Mouse (Mus musculus) macrophage (primary cell): Measurements from ENCODE around the gene Il17f. TPM values are rescaled to one million over a fixed set of nuclear protein-coding genes. Genes with fewer than 3 reads are reported as not detected.
"Not testable (repeated sequence)": the region's sequence is repeated elsewhere in the genome, so short reads cannot be mapped to it uniquely, and the experiment has no call there.

Source experiments
- H3K27ac ChIP-seq: fragments of 350-480 bp; formaldehyde crosslinking; 2 replicates; pipeline ENCODE4 v1.9.0; 2021
- H3K36me3 ChIP-seq: fragments of 350-480 bp; formaldehyde crosslinking; 2 replicates; pipeline ENCODE4 v1.9.0; 2021; ENCODE audit errors: inconsistent target
- H3K4me3 ChIP-seq: fragments of 350-480 bp; formaldehyde crosslinking; 2 replicates; pipeline ENCODE4 v1.9.0; 2021; ENCODE audit errors: inconsistent target
- H3K79me2 ChIP-seq: fragments of 350-480 bp; formaldehyde crosslinking; 2 replicates; pipeline ENCODE4 v1.9.0; 2021; ENCODE audit errors: inconsistent target
- WGBS: methylation state at CpG from one replicate; pipeline ENCODE4 v1.1.7; 2026; ENCODE audit warnings: inconsistent platforms; ENCODE audit not compliant: missing documents; 5-methylcytosine and 5-hydroxymethylcytosine counted together
- polyA plus RNA-seq: library from polyadenylated mRNA; stranded (reverse); fragments of 250-400 nt; gene quantifications from 3 replicates; pipeline ENCODE4 v1.2.4, GENCODE M21; 2018; ENCODE audit warnings: inconsistent platforms
- total RNA-seq, 78 experiments: library from RNA; depleted of rRNA; stranded (reverse); fragments of 250-400 nt; gene quantifications; 1 replicate in 9 of 78; 2 replicates in 24 of 78; 3 replicates in 43 of 78; 4 replicates in 2 of 78; pipeline ENCODE4 v1.2.4; 2018; ENCODE audit warnings: inconsistent platforms in 56 of 78

Gene Il17f
- total RNA-seq (2018; cell fraction: chromatin; rRNA removed), result not detected
- total RNA-seq (2018; cell fraction: cytosol; rRNA removed), result not detected
- total RNA-seq (2018; cell fraction: nucleus; rRNA removed), result not detected
- not detected in 3 replicates for polyA plus RNA-seq

DNA sequence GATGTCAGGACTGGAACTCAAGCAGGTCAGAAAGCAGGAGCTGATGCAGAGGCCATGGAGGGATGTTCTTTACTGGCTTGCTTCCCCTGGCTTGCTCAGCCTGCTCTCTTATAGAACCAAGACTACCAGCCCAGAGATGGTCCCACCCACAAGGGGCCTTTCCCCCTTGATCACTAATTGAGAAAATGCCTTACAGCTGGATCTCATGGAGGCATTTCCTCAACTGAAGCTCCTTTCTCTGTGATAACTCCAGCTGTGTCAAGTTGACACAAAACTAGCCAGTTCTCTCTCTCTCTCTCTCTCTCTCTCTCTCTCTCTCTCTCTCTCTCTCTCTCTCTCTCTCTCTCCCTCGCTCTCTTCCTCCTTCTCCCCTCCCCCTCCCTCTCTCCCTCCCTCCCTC is at the start of gene Il17f:
Gene Il17f, minus strand, starts transcription at position 101 of the 400 bp plus-strand sequence.
- H3K79me2 ChIP-seq, H3K27ac ChIP-seq, H3K4me3 ChIP-seq, H3K36me3 ChIP-seq: not testable (repeated sequence)
- WGBS, result no CpG with 5 or more reads among the region's 1 CpGs

DNA sequence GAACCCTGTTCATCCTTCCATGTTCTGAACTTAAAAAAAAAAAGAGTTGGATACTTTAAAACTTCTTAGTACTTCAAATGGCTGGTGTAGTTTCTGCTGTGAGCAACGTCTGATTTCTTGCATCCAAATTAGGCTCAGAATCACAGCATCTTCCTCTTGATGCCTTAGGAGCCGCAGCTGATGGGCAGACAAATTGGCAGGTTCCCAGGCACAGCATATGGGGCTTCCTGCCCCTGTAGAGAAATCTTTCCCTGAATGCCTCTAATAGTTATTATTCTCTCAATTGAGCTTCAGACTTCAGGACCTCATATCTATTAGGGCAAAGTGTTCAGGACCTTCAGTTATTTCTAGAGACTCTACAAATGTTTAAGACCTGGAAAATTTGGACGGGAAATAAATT is 49.5 kb upstream of the Il17f start:
- H3K79me2 ChIP-seq, result no peaks in the 10 kb centered on the region
- H3K4me3 ChIP-seq, result no peak overlapping the region
- no peak overlapping the region for H3K27ac ChIP-seq
- H3K36me3 ChIP-seq, result no peaks in the 10 kb centered on the region
- 72% methylated on average over 3 of the region's 3 CpGs for WGBS

DNA sequence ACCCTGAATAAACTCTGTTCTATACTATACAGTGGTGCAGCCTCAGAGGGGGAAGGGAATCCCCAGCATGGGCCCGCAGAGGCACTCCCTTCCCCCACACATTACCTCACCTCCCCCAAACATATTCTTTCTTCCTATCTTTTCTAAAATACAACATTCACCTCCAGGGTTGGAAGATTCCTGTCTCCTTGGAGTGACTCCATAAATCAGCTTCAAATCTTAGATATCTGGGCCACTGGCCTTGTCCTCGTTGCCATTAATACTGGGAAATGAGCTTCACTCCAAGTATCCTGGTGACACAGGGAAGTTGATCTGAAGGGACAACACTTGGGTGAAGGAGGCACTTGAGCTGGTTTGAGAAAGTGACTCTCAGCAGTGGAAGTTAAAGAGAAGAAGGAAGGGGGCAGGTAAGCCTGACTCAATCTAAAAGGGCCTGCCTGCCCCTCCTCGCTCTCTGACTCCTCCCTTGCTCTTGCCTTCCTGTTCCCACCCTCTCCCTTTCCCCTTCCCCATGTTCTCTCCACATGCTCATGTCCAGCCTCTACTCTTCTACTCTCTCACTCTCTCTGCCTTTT is 46.2 kb upstream of the Il17f start:
- H3K27ac ChIP-seq, result no peak overlapping the region
- no peaks in the 10 kb centered on the region for H3K36me3 ChIP-seq
- H3K4me3 ChIP-seq, result no peak overlapping the region
- H3K79me2 ChIP-seq, result no peaks in the 10 kb centered on the region
- WGBS, result 89% methylated on average over 3 of the region's 3 CpGs

DNA sequence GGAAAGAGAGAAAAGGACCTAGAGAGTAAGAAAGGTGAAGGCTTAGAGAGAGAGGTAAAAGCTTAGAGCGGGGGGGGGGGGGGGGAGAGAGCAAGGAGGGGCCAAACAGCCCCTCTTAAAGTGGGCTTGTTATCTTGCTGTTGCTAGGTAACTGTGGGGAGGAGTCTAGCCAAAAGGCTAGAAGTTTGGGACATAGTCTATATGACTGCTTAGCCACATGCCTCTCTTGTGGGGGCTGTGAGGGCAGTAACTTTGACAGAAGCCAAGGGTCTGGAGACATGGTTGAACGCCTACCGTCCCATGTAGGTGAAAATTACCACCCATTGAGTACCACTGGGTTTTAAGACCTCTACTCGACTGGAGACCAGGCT is 42.7 kb upstream of the Il17f start:
- no peaks in the 10 kb centered on the region for H3K36me3 ChIP-seq
- no peak overlapping the region for H3K27ac ChIP-seq
- no peaks in the 10 kb centered on the region for H3K79me2 ChIP-seq
- no peak overlapping the region for H3K4me3 ChIP-seq
- 96% methylated on average over 4 of the region's 4 CpGs for WGBS

DNA sequence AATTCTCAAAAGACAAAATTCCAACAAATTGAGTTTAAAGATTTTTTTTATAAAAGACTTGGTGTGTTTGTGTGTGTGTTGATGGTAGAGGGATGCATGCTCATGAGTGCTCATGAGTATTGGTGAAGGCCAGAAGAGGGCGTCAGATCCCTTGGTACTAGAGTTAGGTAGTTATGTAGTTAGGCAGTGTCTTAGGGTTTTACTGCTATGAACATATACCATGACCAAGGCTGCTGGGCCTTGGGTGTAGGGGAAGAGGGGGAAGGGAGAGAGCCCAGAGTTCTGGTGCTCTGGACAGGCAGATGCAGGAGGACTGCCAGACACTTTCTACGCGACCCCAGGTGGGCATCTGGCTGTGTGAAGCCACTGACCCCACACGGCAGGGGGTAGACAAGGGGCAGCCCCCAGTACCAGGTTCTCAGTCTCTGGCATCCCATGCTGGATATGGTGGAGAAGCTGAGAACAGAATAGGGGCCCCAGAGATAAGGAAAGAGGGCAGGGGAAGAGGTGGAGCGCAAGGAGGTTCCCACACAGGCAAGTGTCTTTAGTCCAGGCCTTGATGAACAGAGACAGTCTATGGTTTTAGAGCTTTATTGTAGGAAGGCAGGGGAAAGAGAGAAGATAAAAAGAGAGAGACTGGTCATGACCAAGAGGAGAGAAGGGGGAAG is 42.2 kb upstream of the Il17f start:
- H3K79me2 ChIP-seq, result no peaks in the 10 kb centered on the region
- no peak overlapping the region for H3K4me3 ChIP-seq
- no peak overlapping the region for H3K27ac ChIP-seq
- H3K36me3 ChIP-seq, result no peaks in the 10 kb centered on the region
- 92% methylated on average over 5 of the region's 5 CpGs for WGBS

DNA sequence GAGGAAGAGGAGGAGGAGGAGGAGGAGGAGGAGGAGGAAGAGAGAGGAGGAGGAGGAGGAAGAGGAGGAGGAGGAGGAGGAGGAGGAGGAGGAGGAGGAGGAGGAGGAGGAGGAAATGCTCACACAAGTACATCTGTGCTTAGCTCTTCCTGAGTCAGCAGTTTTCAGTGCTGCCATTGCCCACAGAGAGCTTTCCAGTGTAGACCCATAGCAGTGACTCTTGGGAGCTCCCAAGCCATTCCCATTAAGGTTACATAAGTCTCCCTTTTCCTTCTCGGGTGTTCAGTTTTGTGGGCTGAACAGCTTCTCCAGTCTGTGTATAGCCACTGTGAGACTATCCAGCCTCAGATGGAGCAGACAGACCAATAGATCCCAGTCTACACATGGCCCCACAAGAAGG is 40.1 kb upstream of the Il17f start:
- WGBS, result 82% methylated on average over 1 of the region's 1 CpGs
- no peaks in the 10 kb centered on the region for H3K79me2 ChIP-seq
- no peaks in the 10 kb centered on the region for H3K36me3 ChIP-seq
- H3K4me3 ChIP-seq, result no peak overlapping the region
- no peak overlapping the region for H3K27ac ChIP-seq

DNA sequence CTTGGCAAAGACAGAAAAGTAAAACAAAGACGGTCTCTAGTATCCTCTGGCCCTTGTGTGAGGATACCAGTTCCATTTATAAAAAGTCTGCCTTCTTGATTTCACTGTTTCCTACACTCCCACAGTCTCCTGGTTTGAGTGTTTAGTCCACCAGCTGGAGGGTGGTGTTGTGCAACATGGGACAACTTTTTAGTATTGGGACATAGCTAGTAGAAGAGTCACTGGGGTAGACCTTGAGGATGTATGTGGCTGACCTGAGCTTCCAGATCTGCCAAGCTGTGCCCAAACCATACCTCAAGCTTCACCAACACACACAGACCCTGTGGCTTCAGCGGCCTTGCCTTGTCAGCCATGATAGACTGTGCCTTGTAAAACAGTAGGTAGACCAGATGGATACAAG is 37.6 kb upstream of the Il17f start:
- H3K36me3 ChIP-seq, result no peaks in the 10 kb centered on the region
- no peak overlapping the region for H3K27ac ChIP-seq
- H3K79me2 ChIP-seq, result no peaks in the 10 kb centered on the region
- no peak overlapping the region for H3K4me3 ChIP-seq
- 85% methylated on average over 2 of the region's 2 CpGs for WGBS

DNA sequence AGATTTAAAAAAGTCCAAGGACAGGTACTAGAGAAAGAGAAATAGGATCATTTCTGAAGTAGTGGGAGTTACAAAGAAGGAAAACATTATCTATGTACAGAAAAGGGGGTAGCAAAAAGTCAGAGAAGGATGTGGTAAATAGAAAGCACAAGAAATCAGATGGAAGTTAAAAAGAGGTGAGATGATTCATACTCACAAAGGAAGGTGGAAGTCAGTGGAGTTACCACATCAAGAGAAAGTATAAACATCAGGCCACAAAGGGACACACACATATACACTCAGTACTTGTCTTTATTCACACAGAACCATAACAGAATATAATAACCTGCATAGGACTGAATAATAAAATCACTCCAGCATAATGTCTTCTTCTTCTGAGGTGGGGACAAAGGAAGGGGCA is 34.6 kb upstream of the Il17f start:
- Histone ChIP-seq H3K27ac (no peak overlapping the region), H3K79me2 (no peaks in the 10 kb centered on the region), H3K4me3 (no peak overlapping the region), H3K36me3 (no peaks in the 10 kb centered on the region)

DNA sequence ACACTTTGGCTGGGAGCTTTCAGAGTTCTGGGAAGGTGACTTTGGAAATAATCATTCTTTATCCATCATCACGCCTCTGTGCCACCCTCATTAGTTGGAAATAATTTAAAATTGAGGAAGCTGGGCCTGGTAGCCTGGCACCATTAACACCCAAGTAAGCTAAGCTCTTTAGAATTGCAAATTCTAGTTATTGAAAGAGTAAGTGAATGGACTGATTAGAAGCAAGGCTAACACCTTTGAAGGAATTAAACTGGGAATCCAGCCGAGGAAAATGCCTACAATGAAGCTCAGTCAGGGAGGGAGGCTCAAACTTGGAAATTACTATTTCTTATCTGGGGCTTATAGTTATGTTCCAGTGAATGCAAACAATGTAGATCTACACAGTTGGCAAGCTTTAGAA is 33.5 kb upstream of the Il17f start:
- Histone ChIP-seq H3K79me2 (peaks cover 8% of the 10 kb centered on the region), H3K36me3 (no peaks in the 10 kb centered on the region), H3K4me3 (no peak overlapping the region), H3K27ac (no peak overlapping the region)
- WGBS, result 100% methylated on average over 2 of the region's 2 CpGs

DNA sequence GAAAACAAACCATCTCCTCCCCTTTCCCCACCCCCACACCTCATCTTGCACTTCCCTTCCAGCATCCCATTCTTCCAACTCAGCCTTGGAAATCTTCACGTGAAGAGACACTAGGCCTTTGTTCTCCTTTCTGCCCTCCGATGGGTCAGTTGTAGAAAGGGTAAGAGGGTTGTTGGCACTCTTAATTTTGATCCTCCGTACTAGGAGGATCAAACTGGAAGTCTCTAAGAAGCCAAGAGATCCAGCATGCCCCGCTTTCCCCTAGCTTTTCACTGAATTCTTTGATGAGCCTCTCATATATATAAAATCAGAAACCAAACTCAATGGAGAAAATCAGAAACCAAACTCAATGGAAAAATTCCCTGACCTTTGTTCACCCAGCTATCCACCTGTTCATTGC is 33.1 kb upstream of the Il17f start:
- 96% methylated on average over 4 of the region's 4 CpGs for WGBS
- Histone ChIP-seq H3K36me3 (no peaks in the 10 kb centered on the region), H3K27ac (no peak overlapping the region), H3K79me2 (peaks cover 13% of the 10 kb centered on the region), H3K4me3 (no peak overlapping the region)

DNA sequence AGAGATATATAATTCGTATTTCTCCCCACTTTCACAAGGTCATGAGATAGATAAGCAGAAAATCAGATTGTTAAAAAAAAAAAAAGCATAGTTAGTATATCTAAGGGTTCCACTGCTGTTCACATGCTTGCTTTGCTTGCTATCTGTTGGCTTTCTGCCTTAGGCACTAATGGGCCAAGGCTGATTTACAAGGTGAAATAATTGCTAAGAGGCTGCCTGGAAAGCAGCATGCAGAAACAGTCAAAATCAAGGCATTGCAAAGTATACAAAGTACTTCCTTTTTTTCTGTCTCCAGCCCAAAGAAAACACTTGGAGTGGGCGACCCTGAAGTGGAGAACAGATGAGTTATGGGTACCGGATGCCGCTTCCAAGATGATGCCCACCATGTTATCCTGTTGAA is 30.5 kb upstream of the Il17f start:
- Histone ChIP-seq H3K4me3 (no peak overlapping the region), H3K36me3 (no peaks in the 10 kb centered on the region; the same call in 1 of the 2 replicates), H3K27ac (no peak overlapping the region), H3K79me2 (peaks cover 35% of the 10 kb centered on the region)
- 56% methylated on average over 4 of the region's 4 CpGs for WGBS

DNA sequence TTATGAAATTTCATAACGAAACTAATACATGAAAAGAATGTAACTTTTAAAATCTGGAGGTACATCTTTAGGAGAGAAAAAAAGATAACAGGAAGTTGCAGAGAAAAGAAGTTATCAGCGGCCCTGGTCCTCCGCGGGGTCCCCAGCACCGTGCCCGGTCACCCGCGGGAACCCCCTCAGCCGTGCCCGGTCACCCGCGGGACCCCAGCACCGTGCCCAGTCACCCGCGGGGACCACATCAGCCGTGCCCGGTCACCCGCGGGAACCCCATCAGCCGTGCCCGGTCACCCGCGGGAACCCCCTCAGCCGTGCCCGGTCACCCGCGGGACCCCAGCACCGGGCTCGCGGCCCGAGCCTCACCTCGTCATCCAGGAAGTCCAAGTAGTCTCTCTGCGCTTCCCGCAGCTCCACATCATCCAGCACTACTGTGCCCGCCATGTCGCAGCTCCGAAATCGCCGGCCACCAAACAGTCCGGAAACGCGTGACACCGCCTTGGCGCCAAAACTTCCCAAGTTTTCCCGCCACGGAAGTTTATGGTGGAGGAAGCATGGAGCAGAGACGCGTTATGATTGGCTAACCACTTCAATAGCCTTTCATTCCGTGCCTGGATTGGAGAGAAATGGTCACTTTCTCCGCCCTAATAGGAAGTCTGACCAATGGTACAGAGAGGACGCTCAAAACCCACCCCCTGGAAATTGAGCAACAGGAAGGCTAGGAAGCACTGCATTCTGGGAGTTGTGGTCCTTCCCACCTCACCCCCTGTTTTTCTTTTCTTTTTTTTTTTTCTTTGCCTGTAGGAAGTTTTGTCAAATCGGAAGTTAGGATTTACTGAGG is 29.6 kb upstream of the Il17f start, which contains the start of gene Mcm3:
Gene Mcm3, minus strand, starts transcription at position 542 of the 835 bp plus-strand sequence.
- peak within 1 kb of the TSS; percentile 12; the same call in 1 of the 2 replicates for H3K27ac ChIP-seq
- peaks cover 45% of the 10 kb centered on the region for H3K79me2 ChIP-seq
- under 1% methylated on average over 52 of the region's 52 CpGs for WGBS

DNA sequence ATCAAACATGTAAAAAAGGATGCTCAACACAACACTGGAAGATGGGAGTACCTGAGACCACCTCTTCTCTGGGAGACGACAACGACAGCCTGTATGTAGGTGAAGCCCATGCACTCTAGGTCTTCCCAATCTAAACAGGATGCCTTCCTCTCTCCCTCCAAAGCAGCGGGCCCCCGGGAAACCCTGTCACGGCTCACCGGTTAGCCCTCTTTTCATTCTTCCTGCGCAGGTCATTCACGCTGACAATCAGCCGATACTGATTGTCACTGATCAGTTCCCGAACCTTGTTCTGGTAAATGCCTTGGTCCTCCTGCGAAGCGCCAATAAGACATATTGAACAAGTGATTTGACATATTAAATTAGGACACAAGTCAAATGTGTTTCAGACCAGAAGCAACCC is 27.2 kb upstream of the Il17f start:
- 85% methylated on average over 12 of the region's 12 CpGs for WGBS
- H3K4me3 ChIP-seq, result no peak overlapping the region

More for the DNA sequence above, 29.6 kb upstream of the Il17f start, which contains the start of gene Mcm3:
- Histone ChIP-seq H3K4me3 (peak within 1 kb of the TSS; percentile 47), H3K36me3 (no peaks in the 10 kb centered on the region; the same call in 1 of the 2 replicates)

DNA sequence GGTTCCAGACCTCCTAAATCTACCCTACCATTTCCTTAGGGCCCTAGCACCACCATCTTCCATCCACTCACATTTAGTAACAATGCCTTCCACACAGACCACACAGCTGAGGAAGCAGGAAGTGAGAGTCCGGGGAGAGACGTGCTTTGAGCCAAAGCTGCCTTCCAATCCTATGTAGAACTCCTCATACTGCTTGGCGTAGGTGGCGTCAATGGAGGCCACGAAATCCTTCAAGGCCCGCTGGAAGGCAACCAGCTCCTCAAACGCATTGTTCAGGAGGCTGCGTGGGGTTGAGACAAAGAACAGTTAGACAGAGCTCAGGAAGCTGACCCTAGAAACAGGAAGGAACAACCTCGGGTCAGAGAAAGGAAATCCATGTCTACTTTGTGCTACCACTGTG is 26.8 kb upstream of the Il17f start:
- WGBS, result 31% methylated on average over 9 of the region's 9 CpGs

More for the DNA sequence above, 27.2 kb upstream of the Il17f start:
- H3K27ac ChIP-seq, result no peak overlapping the region
- peaks cover 62% of the 10 kb centered on the region for H3K79me2 ChIP-seq
- peaks cover 20% of the 10 kb centered on the region for H3K36me3 ChIP-seq

DNA sequence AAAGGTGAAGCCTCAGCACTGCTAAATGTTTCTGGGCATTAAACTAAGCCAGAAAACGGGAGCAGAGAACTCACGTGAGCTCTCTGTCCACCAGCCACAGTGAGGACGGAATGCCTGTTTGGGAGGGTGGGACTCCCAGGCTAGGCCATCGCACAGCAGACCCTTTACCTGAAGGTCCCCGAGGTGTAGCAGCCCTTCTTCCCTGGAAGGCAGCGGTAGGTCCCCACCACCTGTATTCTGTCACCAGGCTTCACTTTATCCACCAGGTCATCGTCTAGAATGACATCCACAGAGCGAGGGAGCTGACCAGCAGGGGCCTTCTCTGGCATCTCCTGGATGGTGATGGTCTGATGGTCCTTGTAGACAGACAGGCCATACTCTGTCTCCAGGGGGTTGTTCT is 24.1 kb upstream of the Il17f start:
- 98% methylated on average over 8 of the region's 8 CpGs for WGBS
- no peak overlapping the region for H3K27ac ChIP-seq
- peaks cover 50% of the 10 kb centered on the region for H3K36me3 ChIP-seq
- H3K4me3 ChIP-seq, result no peak overlapping the region
- peaks cover 76% of the 10 kb centered on the region for H3K79me2 ChIP-seq

More for the DNA sequence above, 26.8 kb upstream of the Il17f start:
- H3K79me2 ChIP-seq, result peaks cover 66% of the 10 kb centered on the region
- H3K36me3 ChIP-seq, result peaks cover 25% of the 10 kb centered on the region
- no peak overlapping the region for H3K4me3 ChIP-seq
- H3K27ac ChIP-seq, result no peak overlapping the region
